Mouse (Mus musculus) frontal cortex, postnatal 25 days (tissue): Measurements from ENCODE around the gene Ptov1.

Experiments
- DNase-seq, 2 experiments: peaks; one replicate each; pipeline ENCODE4 v3.0.0; 2022; ENCODE audit warnings: low spot score in 2 of 2

The Ptov1 gene

DNA sequence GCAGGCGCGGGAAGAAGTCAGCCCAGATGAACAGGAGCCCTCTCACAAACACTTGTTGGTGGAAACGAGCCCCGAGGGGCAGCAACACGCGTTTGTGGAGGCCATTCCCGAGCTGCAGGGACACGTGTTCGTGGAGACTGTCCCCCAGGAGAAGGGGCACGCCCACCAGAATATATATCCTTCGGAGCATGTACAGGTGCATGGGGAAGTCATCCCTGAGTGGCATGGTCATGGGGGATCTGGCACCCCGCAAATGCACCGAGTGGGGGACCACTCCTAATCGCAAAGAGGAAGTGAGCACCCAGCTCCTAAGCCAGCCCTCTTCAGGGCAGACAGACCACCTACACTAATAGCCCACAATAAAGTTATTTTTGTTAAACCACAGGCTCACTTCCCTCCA, 29.2 kb downstream of the Ptov1 start:
- DNase-seq = no peak

DNA sequence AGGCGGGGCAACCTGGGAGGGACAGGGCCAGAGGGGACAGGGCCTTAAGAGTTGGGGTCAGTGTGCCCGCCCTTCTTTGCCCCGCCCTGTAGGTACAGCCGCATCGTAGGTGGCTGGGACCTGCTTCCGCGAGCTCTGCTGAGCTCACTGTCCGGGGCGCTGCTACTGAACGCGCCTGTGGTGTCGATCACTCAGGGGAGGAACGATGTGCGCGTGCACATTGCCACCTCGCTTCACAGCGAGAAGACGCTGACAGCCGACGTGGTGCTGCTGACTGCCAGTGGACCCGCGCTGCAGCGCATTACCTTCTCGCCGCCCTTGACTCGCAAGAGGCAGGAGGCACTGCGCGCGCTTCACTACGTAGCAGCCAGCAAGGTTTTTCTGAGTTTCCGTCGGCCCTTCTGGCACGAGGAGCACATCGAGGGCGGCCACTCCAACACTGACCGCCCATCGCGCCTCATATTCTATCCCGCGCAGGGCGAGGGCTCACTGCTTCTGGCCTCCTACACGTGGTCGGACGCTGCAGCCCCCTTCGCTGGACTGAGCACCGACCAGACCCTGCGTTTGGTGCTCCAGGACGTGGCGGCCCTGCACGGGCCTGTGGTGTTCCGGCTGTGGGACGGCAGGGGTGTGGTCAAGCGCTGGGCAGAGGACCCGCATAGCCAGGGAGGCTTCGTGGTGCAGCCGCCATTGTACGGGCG, 29.9 kb downstream of the Ptov1 start:
- no peak for DNase-seq

DNA sequence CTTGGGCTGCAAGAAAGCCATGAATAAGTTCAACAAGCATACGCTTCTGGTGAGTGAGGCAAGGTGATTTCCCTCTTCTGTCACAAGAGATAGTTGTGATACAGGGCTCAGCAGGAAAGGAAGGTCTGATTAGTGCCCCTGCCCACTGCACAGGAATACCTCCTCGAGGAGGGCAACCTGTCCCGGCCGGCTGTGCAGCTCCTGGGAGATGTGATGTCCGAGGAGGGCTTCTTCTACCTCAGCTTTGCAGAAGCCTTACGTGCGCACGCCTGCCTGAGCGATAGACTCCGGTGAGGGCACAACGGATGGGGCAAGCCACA, 30.5 kb downstream of the Ptov1 start:
- DNase-seq = no peak

DNA sequence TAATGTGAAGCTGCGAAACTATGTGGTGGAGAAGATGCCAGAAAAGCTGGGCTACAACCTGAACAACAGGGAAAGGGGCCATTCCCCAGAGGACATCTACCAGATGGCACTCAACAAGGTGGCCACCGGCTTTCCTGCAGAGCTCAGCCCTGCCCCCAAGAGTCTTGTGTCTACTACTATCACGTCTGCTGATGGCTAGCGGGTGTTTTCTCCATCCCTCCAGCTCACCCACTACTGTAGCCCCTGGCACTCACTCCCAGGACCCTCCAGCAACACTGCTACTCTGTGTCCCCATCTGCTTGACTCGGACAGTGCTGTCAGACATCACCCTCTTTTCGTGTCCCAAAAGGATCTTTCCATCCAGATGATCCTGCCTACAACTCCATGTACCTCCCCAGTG, 31.5 kb downstream of the Ptov1 start:
- DNase-seq = no peak

- DNase-seq = no peak
Observed at GRCm38 (mm10) chr7:44836423-44837053, 33.0 kb downstream of the Ptov1 start.

DNA sequence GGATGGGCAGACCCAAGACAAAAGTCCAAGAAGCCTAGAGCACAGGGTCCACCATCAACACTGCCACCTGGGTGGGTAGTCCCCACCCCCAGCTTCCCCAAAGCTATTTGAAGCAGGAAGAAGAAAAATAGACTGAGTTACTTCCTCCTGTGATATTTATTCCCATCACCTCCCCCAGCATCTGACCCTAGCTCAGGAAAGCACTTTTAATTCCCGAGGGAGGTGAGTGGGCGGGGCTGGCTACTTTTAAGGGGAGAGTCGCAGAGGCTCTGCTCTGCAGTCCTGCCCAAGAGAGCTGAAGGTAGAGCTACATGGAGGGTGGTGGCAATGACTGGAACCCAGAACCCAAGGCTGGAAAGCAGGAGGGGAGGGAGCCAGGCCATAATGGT, 33.6 kb downstream of the Ptov1 start:
- no peak for DNase-seq

DNA sequence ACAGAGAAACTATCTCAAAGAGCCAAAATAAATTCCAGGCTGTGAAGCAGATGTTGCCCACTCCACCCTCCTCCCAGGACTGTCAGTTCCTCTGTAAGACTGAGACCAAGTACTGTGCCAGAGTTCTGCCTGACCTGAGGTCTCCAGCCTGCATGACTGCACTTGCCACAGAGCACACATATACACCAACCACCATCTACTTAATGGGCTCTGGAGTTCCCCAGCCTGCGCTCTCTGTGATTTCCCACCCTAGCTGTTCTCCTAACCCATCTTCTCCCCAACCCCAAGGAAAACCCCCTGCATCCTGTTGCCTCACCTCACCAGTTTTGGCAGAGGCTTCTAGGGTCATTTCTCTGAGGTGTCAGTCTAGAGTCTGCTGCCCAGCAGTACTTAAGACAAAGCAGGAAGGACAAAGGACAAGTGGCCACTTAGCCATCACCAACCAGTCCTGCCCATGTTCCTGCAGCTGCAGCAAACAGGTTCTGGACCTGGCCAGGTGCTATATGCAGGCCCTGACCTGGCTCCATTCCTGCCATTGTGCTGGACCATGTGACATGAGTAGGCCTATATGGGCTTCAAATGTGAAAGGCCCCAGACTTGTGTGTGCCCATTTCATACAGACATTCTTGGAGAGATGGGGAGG, 34.1 kb downstream of the Ptov1 start:
- no peak for DNase-seq

- DNase-seq = no peak
Observed at GRCm38 (mm10) chr7:44832763-44833162, 36.8 kb downstream of the Ptov1 start.

GRCm38 (mm10) chr7:44828706-44829105, 40.9 kb downstream of the Ptov1 start:
- no peak for DNase-seq

DNA sequence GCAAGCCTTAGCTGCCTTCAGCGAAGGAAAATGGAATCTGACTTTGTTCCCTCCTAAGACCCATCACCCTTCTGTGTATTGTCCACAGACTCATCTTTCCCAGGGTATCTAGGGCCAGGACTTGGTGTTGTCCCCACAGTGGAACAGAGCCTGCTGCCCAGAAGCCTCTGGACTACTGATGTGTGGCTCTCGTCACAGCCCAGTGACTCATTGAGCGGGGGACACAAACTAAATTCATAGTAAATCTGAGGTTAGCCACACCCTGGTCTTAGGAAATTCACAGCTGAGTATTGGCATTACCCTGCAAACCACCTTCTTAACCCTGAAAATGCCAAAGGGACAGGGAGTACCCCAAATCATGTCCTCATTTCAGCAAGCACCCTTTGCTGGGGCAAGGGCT, 42.8 kb downstream of the Ptov1 start:
- no peak for DNase-seq

DNA sequence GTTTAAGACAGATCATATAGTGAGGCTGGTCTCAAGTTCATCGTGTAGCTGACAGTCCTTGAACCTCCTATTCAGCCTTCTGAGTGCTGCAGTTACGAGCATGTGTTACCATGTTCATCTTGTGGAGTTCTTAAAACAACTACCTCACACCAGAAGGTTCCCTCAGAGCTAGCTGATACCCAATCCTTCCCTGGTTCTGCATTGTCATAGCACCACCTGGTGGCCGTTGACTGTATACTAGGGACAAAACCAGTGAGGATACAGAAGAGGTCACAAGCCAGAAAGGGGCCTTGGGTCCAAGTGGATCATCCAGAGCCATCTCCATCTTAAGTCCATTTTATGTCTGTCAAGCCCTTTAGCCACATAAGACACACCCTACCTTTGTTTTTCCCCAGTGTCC, 44.7 kb downstream of the Ptov1 start:
- peak; percentile 64 to 76 for DNase-seq

DNA sequence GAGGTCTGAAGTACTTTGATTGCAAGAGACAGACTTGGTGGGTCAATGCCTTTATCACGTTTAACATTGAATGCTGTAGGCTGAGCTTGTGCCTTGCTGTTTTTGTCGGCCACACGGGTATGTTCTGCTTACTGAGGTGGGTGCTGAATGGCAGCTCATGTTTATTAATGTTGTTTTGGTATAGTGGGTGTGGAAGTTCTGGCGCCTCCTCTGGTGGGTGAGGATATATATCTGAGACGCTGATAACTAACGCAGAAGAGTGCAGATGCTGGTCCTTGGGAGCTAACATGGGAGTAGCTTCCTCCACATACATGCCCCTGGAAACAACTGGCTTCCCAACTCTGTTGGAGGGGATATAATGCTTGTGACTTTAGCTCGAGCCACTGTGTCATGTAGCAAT, 46.2 kb downstream of the Ptov1 start:
- DNase-seq = no peak

- DNase-seq = peak; percentile 0 to 1
Observed at GRCm38 (mm10) chr7:44821666-44822448, 47.7 kb downstream of the Ptov1 start.

DNA sequence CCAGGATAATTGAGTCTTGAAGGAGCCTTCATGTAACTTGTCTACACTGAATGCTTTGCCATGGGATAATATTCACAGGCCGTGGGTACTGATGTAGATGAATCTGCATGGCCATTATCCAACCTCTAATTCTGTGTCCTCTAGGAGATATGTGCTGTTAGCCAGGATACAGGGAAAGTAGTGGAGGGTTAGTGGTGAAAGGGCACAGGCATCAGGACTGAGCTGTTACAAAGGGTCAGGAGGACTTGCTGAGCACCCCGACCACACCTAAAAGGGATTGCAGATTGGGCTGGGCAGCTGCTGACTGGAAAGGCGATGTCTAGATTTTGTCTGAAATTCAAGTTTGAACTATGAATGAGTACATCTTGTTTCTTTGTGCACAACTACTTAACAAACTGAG, 49.1 kb downstream of the Ptov1 start:
- DNase-seq = no peak

DNA sequence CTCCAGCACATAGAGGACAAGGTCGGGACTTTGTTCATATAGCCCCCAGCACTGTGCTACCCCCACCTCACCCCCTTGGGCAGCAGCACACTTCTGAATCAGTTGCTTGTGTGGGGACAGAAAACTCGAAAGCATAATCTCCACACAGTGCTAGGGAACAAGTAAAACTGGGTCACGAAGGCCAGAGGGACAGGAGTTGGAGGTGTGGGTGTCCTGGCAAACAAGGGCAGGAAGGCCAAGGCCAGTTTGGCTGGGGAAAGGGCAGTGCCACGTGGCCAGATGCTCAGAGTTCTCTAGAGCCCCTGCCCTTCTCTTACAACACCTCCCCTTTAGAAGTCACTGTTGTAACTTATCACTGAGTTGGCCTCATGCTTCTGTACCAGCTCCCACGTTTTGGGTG, 49.7 kb downstream of the Ptov1 start:
- DNase-seq = no peak

GRCm38 (mm10) chr7:44819391-44819790, 50.2 kb downstream of the Ptov1 start:
- no peak for DNase-seq

DNA sequence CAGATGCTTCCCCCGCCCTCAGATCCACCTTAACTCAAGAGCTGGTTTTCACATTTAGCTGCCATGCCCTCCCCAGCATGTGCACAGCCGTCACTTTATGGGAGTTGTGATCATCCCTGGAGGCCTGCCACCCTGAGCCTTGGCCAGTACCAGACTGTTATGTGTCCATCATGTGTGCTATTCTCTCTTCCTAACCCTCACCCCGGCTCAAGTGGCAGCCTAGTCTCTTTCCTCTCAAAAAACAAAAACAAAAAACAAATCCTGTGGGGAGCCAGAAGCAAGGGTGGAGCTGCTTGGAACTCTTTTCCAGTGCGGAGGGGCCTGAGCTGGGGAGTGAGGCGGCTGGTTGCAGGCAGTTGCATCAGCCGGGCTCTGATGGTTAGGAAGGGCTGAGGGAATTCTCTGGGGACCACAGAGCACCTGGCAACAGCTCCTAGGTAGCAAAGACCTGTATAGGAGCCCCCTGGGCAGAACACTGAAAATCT, 50.8 kb downstream of the Ptov1 start:
- DNase-seq = peak; percentile 4 to 31

DNA sequence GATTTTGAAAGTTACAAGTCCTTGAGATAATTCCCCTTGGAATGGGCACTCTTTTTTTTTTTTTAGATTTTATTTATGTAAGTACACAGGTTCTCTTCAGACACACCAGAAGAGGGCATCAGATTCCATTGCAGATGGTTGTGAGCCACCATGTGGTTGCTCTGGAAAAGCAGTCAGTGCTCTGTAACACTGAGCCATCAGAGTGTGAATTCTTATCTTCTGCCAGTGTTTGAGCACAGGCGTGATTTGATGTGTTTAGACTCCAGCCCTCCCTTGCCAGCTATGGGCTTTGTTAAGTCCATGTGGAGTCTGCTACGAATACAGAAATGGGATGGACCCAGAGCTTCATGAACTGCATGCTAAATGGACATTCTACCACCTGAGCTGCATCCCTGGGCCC, 51.4 kb downstream of the Ptov1 start:
- no peak for DNase-seq

GRCm38 (mm10) chr7:44817441-44817840, 52.1 kb downstream of the Ptov1 start:
- DNase-seq = no peak

GRCm38 (mm10) chr7:44816470-44817021, 53.0 kb downstream of the Ptov1 start, which contains the start of gene Atf5:
Gene Atf5, minus strand, starts transcription at chr7:44816658.
- no peak for DNase-seq

DNA sequence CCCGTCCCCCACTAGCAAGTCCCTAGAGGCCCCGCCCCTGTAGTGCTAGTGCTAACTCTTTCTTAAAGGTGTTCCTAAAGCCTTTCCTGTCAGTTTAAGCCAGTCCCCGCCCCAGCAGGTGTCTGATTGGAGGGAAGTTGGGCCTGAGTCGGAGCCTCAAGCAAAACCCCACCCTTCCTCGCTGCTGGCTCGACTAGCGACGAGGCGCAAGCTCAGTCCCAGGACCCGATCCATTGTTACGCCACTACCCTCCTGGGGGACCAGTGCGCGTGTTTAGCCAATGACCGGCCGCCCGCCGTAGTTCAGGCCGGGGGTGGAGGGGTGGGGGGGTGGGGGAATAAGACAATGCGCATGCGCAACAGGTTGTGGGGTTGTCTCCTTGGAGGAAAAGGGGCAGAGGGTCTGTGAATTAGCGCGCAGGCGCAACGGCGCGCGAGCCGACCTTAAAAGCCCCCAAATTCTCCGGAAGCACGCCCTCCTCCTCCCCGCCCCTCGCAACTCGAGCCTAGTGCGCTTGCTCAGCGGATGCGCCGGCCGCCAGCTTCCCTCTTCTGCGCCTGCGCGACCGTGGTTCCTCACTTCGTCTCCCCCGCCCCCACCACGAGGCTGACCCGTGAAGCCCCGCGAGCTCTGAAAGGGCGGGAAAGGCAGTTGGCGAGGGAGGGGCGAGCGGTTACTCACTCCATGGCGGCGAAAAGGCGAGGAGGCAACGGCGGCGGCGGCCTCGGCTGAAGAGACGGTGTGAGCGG, 53.7 kb downstream of the Ptov1 start, which contains the start of the genes Nup62 and Il4i1:
Nup62 (plus strand) TSS at position 368 of the 749 bp plus-strand sequence.
Il4i1 (plus strand) TSS at position 667 of the 749 bp plus-strand sequence.
- DNase-seq = peak; percentile 97 to 98
